Mouse (Mus musculus) spleen, postnatal 10 days (tissue): Measurements from ENCODE around the gene Syce1.

Source experiments
- DNase-seq, 2 experiments: peaks; one replicate each; pipeline ENCODE4 v3.0.0; 2021 to 2022; ENCODE audit warnings: low spot score in 2 of 2

Syce1 gene

GRCm38 (mm10) chr7:140787406-140788052 lies at the start of gene Syce1:
Syce1 (minus strand) TSS chr7:140787852.
- DNase-seq = no peak

- DNase-seq = no peak
Measured at GRCm38 (mm10) chr7:140836243-140837115, 48.8 kb upstream of the Syce1 start.

- DNase-seq = no peak
Measured at GRCm38 (mm10) chr7:140835758-140836087, 48.1 kb upstream of the Syce1 start.

GRCm38 (mm10) chr7:140834968-140835757 lies 47.5 kb upstream of the Syce1 start, which contains the start of gene Urah:
Urah (plus strand) TSS chr7:140835018.
- DNase-seq = no peak

GRCm38 (mm10) chr7:140833341-140833740 lies 45.7 kb upstream of the Syce1 start:
- DNase-seq = no peak

- DNase-seq = no peak
Measured at GRCm38 (mm10) chr7:140831447-140831846, 43.8 kb upstream of the Syce1 start.

- no peak for DNase-seq
Measured at GRCm38 (mm10) chr7:140828171-140828881, 40.7 kb upstream of the Syce1 start.

- DNase-seq = no peak
Measured at GRCm38 (mm10) chr7:140822731-140823130, 35.1 kb upstream of the Syce1 start.

GRCm38 (mm10) chr7:140821653-140822329 lies 34.1 kb upstream of the Syce1 start, which contains the start of gene Zfp941:
Zfp941 (minus strand) TSS chr7:140822178.
- peak in 1 of 2 experiments; percentile 27 for DNase-seq

- DNase-seq = no peak
Measured at GRCm38 (mm10) chr7:140821305-140821652, 33.6 kb upstream of the Syce1 start.

- no peak for DNase-seq
Measured at GRCm38 (mm10) chr7:140820173-140820572, 32.5 kb upstream of the Syce1 start.

GRCm38 (mm10) chr7:140812850-140813249 lies 25.2 kb upstream of the Syce1 start:
- DNase-seq = no peak

GRCm38 (mm10) chr7:140811714-140812113 lies 24.1 kb upstream of the Syce1 start:
- no peak for DNase-seq

- DNase-seq = no peak
Measured at GRCm38 (mm10) chr7:140810496-140810895, 22.8 kb upstream of the Syce1 start.

GRCm38 (mm10) chr7:140805704-140806103 lies 18.1 kb upstream of the Syce1 start:
- peak in 1 of 2 experiments; percentile 47 for DNase-seq

GRCm38 (mm10) chr7:140802629-140803028 lies 15.0 kb upstream of the Syce1 start:
- no peak for DNase-seq

GRCm38 (mm10) chr7:140798212-140798611 lies 10.6 kb upstream of the Syce1 start:
- no peak for DNase-seq

- DNase-seq = no peak
Measured at GRCm38 (mm10) chr7:140797619-140798018, 10.0 kb upstream of the Syce1 start.

GRCm38 (mm10) chr7:140793541-140793940 lies 5.9 kb upstream of the Syce1 start:
- DNase-seq = no peak

- no peak for DNase-seq
Measured at GRCm38 (mm10) chr7:140788053-140788435, 392 bp upstream of the Syce1 start.

- DNase-seq = no peak
Measured at GRCm38 (mm10) chr7:140780548-140780947, 7.1 kb downstream of the Syce1 start.
